Mouse (Mus musculus) kidney, postnatal 36 days (tissue): ENCODE results near the gene Gm17584.
"Not testable (repeated sequence)": the region's sequence is repeated elsewhere in the genome, so short reads cannot be mapped to it uniquely, and the experiment has no call there.

Source experiments
- DNase-seq, 2 experiments: peaks; one replicate each; pipeline ENCODE4 v3.0.0; 2021 to 2022; ENCODE audit warnings: mixed read lengths in 2 of 2

Gm17584 gene

DNA sequence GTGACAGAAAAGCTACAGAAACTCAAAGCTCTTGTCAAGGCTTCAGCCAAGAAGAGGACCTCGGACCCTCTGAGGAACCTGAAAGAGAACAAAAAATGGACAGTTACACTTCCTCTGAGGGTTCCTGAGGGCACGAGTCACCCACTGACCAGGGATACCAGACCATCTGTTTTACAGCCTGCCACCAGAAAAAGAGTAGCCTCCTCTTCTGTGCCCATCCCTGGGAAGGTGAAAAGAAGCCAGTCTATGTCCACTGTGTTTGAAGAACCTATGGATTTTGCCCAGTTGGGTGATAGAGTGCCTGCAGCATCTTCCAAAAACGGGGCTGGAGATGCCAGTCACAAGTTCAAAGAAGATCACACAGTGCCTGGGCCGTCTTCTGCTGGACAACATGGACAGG lies at the start of gene Gm17584:
Gene Gm17584 (plus strand): TSS at position 301 of the 400 bp plus-strand sequence.
- not testable (repeated sequence) for DNase-seq
